Mouse (Mus musculus) C2C12 (cell line): Measurements from ENCODE around the gene Dlx1.

ENCODE experiments used
- CTCF ChIP-seq: IDR thresholded peaks from one replicate; pipeline ENCODE4 v1.5.1; 2011; ENCODE audit not compliant: control insufficient read depth, insufficient read depth, insufficient read length
- MAX ChIP-seq: IDR thresholded peaks from one replicate; pipeline ENCODE4 v1.6.1; 2011; ENCODE audit warnings: mild to moderate bottlenecking, control low read depth

DNA sequence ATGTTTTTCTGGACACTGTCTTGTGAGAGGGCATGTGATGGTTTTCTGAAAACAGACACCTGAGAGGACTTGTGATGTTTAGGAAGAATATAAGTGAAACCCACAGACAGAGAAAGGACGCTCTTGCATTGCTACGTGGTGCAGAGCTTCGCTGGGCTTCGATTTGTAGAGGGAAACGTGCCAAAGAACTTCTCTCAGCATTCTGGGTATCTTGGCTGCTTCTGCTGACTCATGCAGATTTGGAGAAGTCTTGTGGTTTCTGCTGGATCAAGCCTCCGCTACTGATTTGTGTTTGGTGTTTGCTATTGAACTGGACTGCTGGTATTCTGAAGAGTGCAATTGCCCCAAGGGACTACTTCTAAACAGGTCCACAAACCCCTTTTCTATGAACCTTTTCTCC is 46.1 kb upstream of the Dlx1 start:
- TF ChIP-seq CTCF (no peak), MAX (no peak)
